Mouse (Mus musculus): ENCODE measurements around the gene Neil3. TPM values are rescaled to one million over a fixed set of nuclear protein-coding genes. Genes with fewer than 3 reads are reported as not detected.

The Neil3 gene
- 0.19 TPM for polyA plus RNA-seq (2015; fragmentation: Illumina TruSeq; extraction: RNeasy Lipid Tissue Mini Kit (QIAGEN cat#74804); ENCODE audit: low read depth, low replicate concordance)

DNA sequence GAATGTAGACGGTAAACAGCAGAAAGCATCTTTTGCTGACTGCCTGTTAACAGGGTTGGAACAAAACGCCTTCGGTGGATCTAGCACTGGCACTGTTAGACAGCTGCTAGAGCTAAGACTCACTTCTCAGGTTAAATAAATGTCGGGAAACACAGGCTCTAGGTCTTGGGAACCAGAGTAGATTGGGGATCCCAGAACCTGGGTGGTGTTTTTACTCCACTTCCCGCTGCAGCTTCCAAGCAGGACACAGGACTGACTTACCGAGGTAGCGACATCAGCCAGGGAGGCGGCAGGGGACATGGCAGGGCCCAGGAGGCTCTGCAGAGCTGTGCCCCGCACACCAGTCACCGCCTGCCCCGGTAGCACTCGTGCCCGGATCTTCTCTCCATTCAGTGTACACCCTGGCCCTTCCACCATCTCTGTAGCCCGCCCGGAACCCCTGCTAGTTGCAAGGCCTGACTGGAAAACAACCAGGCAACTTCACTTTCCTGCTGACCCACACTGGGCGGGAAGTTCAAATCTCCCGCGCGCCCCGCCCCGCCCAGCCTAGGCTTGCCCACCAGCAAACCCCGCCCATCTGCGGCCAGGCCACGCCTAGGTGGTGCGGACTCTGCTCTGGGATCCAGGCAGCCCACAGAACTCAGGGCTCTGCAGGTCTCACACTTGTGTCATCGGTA lies at the start of gene Neil3:
Neil3 (minus strand) TSS at position 571 of the 677 bp plus-strand sequence.

Other genes with a start within 250 kb of the Neil3 start
- gene Aga, start 127.3 kb downstream of the Neil3 start, polyA plus RNA-seq (2015; fragmentation: Illumina TruSeq; extraction: RNeasy Lipid Tissue Mini Kit (QIAGEN cat#74804); ENCODE audit: low read depth, low replicate concordance) = 14.2 TPM

All from brain, adult 10 weeks (tissue).